Mouse (Mus musculus) embryo, embryonic 11 days (tissue): Measurements from ENCODE around the gene Cdhr1.
A peak's percentile ranks its signal among the peaks of the same experiment; 100 is the strongest.
"Not testable (repeated sequence)": the region's sequence is repeated elsewhere in the genome, so short reads cannot be mapped to it uniquely, and the experiment has no call there.

ENCODE experiments used
- DNase-seq: peaks from one replicate; pipeline ENCODE4 v3.0.0-alpha.2; 2015

Gene Cdhr1

DNA sequence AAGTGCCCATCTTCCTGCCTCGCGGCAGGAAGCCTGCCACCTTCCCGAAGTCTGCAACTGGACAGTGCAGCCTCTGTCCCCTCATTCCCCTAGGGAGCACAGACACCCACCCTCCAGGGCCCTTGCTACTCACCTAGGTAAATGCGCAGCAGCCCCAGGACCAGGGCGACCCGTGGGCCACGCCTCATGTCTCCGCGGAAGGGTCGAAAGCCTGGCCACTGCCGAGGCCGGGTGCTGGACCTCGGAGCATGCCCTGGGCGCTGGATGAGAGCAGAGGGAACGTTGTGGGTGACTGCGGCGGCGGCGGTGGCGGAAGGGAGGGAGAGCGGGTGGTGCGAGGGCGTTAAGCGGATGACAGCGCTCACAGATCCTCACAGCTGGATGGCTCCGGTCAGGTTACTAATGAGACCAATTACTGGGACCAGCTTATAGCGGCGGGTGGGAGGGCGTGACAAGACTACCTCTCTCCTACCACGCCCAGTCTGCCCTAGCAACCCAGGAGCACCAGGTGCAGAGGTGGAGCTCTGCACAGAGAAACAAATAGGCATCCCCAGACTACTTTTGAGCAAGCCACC, at the start of gene Cdhr1:
Gene Cdhr1, minus strand, starts transcription at position 392 of the 575 bp plus-strand sequence.
- DNase-seq = peak; percentile 61

- no peak for DNase-seq
Measured at GRCm38 (mm10) chr14:37139051-37139710, 41.0 kb upstream of the Cdhr1 start.

DNA sequence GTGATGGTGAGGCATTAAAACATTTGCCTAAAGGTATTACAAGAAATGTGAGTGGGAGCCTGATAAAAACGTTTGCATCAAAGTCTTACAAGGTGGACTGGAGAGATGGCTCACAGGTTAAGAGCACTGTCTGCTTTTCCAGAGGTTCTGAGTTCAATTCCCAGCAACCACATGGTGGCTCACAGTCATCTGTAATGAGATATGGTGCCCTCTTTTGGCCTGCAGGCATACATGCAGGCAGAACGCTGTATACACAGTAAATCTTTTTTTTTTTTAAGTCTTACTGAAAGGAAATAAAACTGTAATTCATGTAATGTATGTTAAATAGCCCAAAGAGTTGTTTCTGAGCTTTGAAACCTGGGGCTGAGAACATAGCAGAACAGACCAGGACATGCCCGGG, 39.4 kb upstream of the Cdhr1 start:
- DNase-seq = not testable (repeated sequence)

GRCm38 (mm10) chr14:37136110-37136509, 38.0 kb upstream of the Cdhr1 start:
- no peak for DNase-seq

GRCm38 (mm10) chr14:37135671-37136070, 37.5 kb upstream of the Cdhr1 start:
- DNase-seq = peak; percentile 10

- peak; percentile 96 for DNase-seq
Measured at GRCm38 (mm10) chr14:37135127-37135593, 37.0 kb upstream of the Cdhr1 start, which contains the start of gene Ghitm. Ghitm (minus strand) TSS chr14:37135272.

GRCm38 (mm10) chr14:37134304-37135126, 36.4 kb upstream of the Cdhr1 start:
- DNase-seq = no peak

GRCm38 (mm10) chr14:37127652-37128051, 29.5 kb upstream of the Cdhr1 start:
- peak; percentile 73 for DNase-seq

DNA sequence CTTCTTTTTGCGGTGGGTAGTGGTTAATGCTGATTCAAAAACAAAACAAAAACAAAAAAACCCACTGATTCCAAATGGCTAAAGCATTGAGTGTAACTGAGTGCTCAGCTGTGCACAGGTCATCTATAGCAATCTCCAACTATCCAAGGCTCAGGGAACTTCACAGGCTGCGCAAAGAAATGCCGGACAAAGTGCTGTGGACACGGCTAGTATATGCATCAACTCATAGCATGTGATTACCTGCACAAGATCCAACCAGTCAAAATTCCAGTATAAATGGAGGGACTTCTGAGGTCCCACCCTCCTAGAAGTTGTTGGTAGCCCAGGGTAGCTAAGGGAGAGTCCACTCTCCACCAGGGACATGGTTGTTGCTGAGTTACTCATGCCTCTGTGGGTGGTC, 21.1 kb upstream of the Cdhr1 start:
- no peak for DNase-seq

DNA sequence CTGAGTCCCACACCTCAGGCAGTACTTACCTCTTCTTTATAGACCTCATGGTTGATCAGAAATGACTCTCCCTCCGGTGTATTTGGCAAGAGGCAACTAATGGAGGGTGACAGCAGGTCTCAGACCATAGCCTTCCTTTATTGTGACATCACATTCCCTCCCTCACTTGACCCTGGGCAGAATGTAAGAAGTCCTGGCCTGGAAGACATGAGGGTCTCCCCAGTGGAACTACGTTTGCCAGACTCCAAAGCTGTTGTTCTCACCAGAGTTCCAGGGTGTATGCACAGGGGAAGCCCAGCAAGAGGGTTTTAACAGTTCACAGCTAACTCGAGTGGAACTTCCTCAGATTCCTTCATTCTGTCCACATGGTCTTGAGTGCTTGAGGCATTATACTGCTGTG, 15.8 kb upstream of the Cdhr1 start, which contains the start of gene 2610528A11Rik:
Gene 2610528A11Rik, minus strand, starts transcription at position 101 of the 400 bp plus-strand sequence.
- DNase-seq = no peak

DNA sequence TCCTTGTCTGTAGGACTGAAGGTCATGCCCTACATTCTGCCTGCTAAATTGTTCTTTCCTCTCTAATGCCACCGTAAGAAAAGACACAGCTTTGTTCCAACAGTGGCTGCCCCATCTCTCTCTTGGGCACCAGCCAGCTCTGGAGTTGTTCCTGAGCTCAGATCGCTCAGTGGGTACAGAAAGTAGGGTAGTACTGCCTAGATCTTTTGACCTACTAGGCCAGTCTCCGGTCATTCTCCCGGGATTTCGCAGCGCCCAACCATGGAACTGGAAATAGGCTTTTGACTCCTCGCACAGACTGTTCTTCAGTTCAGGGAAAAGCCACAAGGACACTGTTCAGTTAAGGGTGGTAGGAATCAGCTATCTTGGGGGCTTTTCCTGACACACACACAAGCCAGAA, 14.8 kb upstream of the Cdhr1 start:
- no peak for DNase-seq

- DNase-seq = no peak
Measured at GRCm38 (mm10) chr14:37111371-37111770, 13.2 kb upstream of the Cdhr1 start.

- no peak for DNase-seq
Measured at GRCm38 (mm10) chr14:37110456-37110855, 12.3 kb upstream of the Cdhr1 start.

DNA sequence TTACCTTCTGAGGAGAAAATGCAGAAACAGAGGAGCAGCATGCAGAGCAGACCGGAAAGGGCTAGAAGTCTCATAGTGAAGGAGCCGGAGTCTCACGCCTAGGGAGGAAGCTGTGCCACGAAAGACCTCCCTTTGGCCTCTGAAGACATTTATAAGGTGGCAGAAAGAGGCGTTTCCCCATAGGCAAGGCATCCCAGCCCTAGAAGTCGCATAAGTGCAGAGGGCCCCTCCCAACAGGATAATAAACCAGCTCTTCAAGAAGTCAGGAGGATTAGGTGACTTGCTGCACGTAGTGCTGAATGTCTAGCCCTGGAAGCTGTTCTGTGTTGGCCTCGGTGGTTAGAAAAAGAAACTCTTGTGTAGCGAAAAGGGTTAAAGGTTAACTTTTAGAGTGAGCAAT, 11.8 kb upstream of the Cdhr1 start:
- DNase-seq = peak; percentile 19

- DNase-seq = no peak
Measured at GRCm38 (mm10) chr14:37109460-37109859, 11.3 kb upstream of the Cdhr1 start.

GRCm38 (mm10) chr14:37105846-37106245, 7.7 kb upstream of the Cdhr1 start:
- DNase-seq = no peak

GRCm38 (mm10) chr14:37104747-37105146, 6.6 kb upstream of the Cdhr1 start:
- DNase-seq = no peak

DNA sequence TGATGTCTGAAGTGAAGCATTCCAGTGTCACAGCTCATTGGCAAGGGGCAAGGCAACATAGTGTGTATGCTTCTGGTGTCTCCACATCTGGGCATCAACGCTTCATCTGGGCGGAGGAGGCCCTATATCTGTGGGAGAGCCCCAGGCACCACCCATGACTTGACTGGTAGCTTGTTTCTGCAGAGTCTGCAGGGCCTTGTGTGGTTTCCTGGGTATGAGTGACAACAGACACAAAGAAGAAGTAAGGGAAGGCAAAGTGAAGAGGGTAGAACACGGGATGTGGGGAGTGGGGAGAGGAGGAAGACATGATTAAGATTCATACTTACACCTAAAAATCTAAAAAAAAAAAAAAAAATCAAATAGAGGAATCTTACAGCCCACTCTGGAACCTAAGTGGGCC, 4.3 kb upstream of the Cdhr1 start:
- no peak for DNase-seq

DNA sequence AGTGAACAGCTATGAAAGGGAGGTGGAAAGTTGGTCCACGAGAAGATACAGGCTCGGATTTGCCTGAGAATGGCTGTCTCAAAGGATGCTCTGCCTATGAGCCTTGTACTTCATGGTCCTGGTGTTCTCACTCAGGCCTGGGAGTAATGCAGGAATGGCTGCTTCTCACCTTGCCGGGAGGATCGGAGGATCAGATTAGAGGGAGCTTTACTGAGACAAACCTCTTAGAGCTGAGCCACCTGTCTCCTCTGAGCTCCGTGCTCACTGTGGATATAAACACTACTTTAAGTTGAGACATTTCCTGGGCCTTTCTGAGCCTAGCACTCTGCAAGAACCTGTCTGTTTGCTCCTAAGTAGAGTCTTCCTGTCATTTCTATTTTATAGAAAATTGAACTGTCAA, 3.4 kb upstream of the Cdhr1 start:
- DNase-seq = no peak

DNA sequence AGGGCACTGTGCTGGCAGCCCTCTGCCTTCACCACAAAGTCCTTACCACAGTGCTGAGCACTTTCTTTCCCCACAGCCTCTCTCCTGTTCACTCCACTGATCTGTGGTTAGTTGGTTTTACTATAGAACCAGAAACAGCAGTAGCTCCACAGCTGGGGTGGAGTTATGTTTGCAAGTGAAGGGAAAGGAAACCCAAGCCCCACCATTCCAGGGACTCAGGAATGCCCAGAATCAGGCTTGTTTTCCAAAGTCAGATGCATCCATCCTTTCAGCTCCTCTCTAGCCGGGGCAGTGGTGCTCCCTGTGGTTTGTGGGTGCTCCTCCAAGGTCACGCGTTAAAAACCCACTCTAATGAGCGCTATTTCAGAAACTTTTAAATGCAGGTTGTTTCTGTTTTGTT, 2.6 kb downstream of the Cdhr1 start:
- DNase-seq = no peak

DNA sequence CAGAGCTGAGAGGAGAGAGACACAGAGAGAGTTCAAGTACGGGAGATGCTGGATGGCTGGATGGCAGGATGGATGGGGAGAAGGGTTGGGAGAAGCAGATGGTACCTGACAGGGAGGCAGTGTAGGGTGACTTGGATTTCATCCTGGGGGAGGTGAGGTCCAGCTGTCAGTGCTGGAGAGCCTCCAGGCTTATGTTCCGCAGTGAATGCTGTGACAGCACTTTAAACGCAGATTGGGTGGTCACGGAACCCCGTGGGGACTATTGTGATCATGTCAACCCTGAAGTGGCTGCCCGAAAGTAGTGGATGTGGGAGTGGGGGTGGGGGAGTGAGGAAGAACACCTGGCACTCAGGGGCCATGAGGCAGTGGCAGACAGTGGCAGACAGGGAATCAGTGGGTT, 3.7 kb downstream of the Cdhr1 start:
- no peak for DNase-seq

DNA sequence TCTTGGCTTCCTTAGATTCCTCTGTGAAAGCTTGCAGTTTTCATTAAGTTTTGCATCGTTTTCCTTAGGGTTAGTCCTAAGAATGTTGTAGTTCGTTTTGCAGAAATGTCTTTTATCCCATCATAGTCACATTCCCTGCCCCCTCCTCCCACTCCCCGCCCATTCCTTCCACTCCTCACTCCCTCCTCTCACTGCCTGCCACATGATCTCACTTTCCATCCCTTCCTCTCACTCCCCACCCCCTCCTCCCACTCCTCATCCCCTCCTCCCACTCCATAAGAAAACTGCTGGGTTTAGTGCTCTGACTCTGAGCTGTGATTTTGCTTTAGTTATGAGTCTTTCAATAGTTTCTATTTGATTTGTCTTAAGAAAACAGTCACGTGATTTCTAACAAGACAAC, 14.4 kb downstream of the Cdhr1 start:
- no peak for DNase-seq

DNA sequence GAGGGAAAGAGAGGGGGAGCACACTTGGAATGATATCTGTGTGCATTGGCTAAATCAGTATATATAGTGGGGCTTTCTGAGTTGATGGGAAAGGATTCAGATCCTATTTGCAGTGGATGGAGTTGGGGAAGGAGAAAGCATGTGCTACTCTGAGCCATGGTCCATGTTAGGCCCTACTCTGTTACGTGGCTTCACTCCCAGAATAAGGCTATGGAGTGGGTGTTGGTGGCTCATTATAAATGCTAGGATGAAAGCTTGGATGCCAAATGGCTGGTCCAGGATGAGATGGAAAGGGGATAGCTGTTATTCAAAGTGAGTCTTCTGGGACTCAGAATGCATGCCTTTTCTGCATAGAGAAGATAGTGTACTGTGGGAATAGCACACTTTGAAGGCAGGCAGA, 17.4 kb downstream of the Cdhr1 start:
- DNase-seq = no peak

GRCm38 (mm10) chr14:37068516-37068915, 29.6 kb downstream of the Cdhr1 start:
- DNase-seq = peak; percentile 78
